Comparison of ENCODE assay signal across 8 mouse cellular contexts in genomic region chr2:167632731-167633536, GRCm38 (mm10). TPM values are rescaled to one million over a fixed set of nuclear protein-coding genes. Genes with fewer than 3 reads are reported as not detected.
DNase-seq lines count a peak whose midpoint lies in the region; ATAC-seq and TF ChIP-seq lines count a peak whose summit lies in the region.

No protein-coding gene starts in this region.

- intact Hi-C loops in left cerebral cortex, adult 2 months (cut with DNase I): no loop called here

- no peaks in the 10 kb centered on the region for H3K27me3 ChIP-seq in embryonic facial prominence, embryonic 14.5 days (replicated peaks; ENCODE audit: control insufficient read depth, insufficient read depth, low read length)
- H3K27me3 ChIP-seq in intestine, embryonic 14.5 days (replicated peaks; ENCODE audit: control insufficient read depth, insufficient read depth, low read length): no peaks in the 10 kb centered on the region
- no peaks in the 10 kb centered on the region for H3K27me3 ChIP-seq in neural tube, embryonic 12.5 days (replicated peaks)

- no peaks in the 10 kb centered on the region for H3K36me3 ChIP-seq in embryonic facial prominence, embryonic 14.5 days (ENCODE audit: control insufficient read depth, insufficient read depth, low read length)
- peaks cover 12% of the 10 kb centered on the region for H3K36me3 ChIP-seq in intestine, embryonic 14.5 days (ENCODE audit: control insufficient read depth, insufficient read depth, low read length)
- no peaks in the 10 kb centered on the region for H3K36me3 ChIP-seq in neural tube, embryonic 12.5 days

- H3K4me3 ChIP-seq in left cerebral cortex, adult 2 months: no peak overlapping the region
- peak overlapping the region; percentile 89; the same call in 1 of the 2 replicates for H3K4me3 ChIP-seq in embryonic facial prominence, embryonic 14.5 days (ENCODE audit: low read depth, low read length)
- H3K4me3 ChIP-seq in intestine, embryonic 14.5 days (ENCODE audit: low read depth, low read length): peak overlapping the region; percentile 83
- H3K4me3 ChIP-seq in neural tube, embryonic 12.5 days: no peak overlapping the region

- peaks cover 24% of the 10 kb centered on the region for H3K4me1 ChIP-seq in embryonic facial prominence, embryonic 14.5 days (ENCODE audit: control insufficient read depth, insufficient read depth, low read length)
- H3K4me1 ChIP-seq in intestine, embryonic 14.5 days (replicated peaks; ENCODE audit: control insufficient read depth, insufficient read depth, low read length): peaks cover 32% of the 10 kb centered on the region
- H3K4me1 ChIP-seq in neural tube, embryonic 12.5 days: peaks cover 46% of the 10 kb centered on the region

- H3K9ac ChIP-seq in embryonic facial prominence, embryonic 14.5 days (ENCODE audit: low read depth, low read length): 0 out of 2 replicates have a peak overlapping the region, but pooled peaks have one; percentile 93
- peak overlapping the region; percentile 87; the same call in 1 of the 2 replicates for H3K9ac ChIP-seq in intestine, embryonic 14.5 days (ENCODE audit: low read length)
- peak overlapping the region; percentile 90; the same call in 1 of the 2 replicates for H3K9ac ChIP-seq in neural tube, embryonic 12.5 days

- no peak for ATAC-seq in embryonic facial prominence, embryonic 14.5 days (ENCODE audit: low read depth)
- ATAC-seq in intestine, embryonic 14.5 days (replicated peaks; ENCODE audit: low FRiP score, low TSS enrichment, low read depth): no peak
- no peak for ATAC-seq in neural tube, embryonic 12.5 days (ENCODE audit: low FRiP score, low read depth)

- H3K4me2 ChIP-seq in embryonic facial prominence, embryonic 14.5 days (ENCODE audit: low read depth, low read length): peak overlapping the region; percentile 85
- H3K4me2 ChIP-seq in intestine, embryonic 14.5 days (ENCODE audit: low read length): peak overlapping the region; percentile 72
- H3K4me2 ChIP-seq in neural tube, embryonic 12.5 days (replicated peaks): peak overlapping the region; percentile 93

- no peak for TF ChIP-seq CTCF in left cerebral cortex, adult 2 months (IDR thresholded peaks at IDR 0.05)

- 78% methylated on average over 12 of the region's 12 CpGs for WGBS in embryonic facial prominence, embryonic 14.5 days
- 76% methylated on average over 12 of the region's 12 CpGs for WGBS in intestine, embryonic 14.5 days
- WGBS in neural tube, embryonic 12.5 days: 85% methylated on average over 12 of the region's 12 CpGs

- peak overlapping the region; percentile 95 for H3K27ac ChIP-seq in left cerebral cortex, adult 2 months
- H3K27ac ChIP-seq in embryonic facial prominence, embryonic 14.5 days (replicated peaks; ENCODE audit: low read depth, low read length): peak overlapping the region; percentile 90
- H3K27ac ChIP-seq in intestine, embryonic 14.5 days (ENCODE audit: low read depth): peak overlapping the region; percentile 82
- H3K27ac ChIP-seq in neural tube, embryonic 12.5 days: 0 out of 2 replicates have a peak overlapping the region, but pooled peaks have one; percentile 26

- no peaks in the 10 kb centered on the region for H3K9me3 ChIP-seq in embryonic facial prominence, embryonic 14.5 days (ENCODE audit: control insufficient read depth, low read length)
- H3K9me3 ChIP-seq in intestine, embryonic 14.5 days (ENCODE audit: control insufficient read depth, low read length): no peaks in the 10 kb centered on the region
- no peaks in the 10 kb centered on the region for H3K9me3 ChIP-seq in neural tube, embryonic 12.5 days

- DNase-seq in left cerebral cortex, adult 2 months (ENCODE audit: extremely low spot score in 1 of 2, low spot score in 2 of 2): no peak
- DNase-seq in left cerebral cortex, adult 8-10 months (ENCODE audit: low spot score in 2 of 2): no peak
- DNase-seq in embryonic facial prominence, embryonic 14.5 days (ENCODE audit: low spot score): no peak
- DNase-seq in intestine, embryonic 14.5 days (ENCODE audit: low spot score): no peak
- no peak for DNase-seq in urinary bladder, postnatal 14 days (ENCODE audit: low spot score)
- no peak for DNase-seq in spleen, adult 12 weeks (ENCODE audit: low spot score)
- DNase-seq in urinary bladder, adult 2 months (ENCODE audit: low spot score): no peak

RNA-seq across cellular contexts. Expression of gene Ube2v1, which starts 1.0 kb away (rescaled TPM):
- total RNA-seq in left cerebral cortex, adult 2 months (2021): 100 to 1,000 TPM; 244 to 274 TPM
- total RNA-seq in left cerebral cortex, adult 8-10 months (2022): 100 to 1,000 TPM; 257 to 274 (median 265) TPM
- 249 and 275 TPM in 2 replicates for polyA plus RNA-seq in embryonic facial prominence, embryonic 14.5 days (2014; fragmentation: Nextera tagmentation; extraction: Ambion mirVana)
- polyA plus RNA-seq in intestine, embryonic 14.5 days (2014; fragmentation: Nextera tagmentation; extraction: Ambion mirVana): 254 and 279 TPM in 2 replicates
- polyA plus RNA-seq in neural tube, embryonic 12.5 days (2016; fragmentation: Nextera tagmentation; extraction: Ambion mirVana): 315 and 326 TPM in 2 replicates
- polyA plus RNA-seq in urinary bladder, adult 2 months (2012; rRNA removed): 111 and 152 TPM in 2 replicates

RNA-seq across cellular contexts. Expression of gene Gm20431, which starts 28.4 kb away (rescaled TPM):
- total RNA-seq in left cerebral cortex, adult 2 months (2021): 10 to 100 TPM; 29.1 to 38.0 TPM
- 10 to 100 TPM; 26.0 to 42.5 (median 32.6) TPM for total RNA-seq in left cerebral cortex, adult 8-10 months (2022)
- 9.1 and 11.6 TPM in 2 replicates for polyA plus RNA-seq in embryonic facial prominence, embryonic 14.5 days (2014; fragmentation: Nextera tagmentation; extraction: Ambion mirVana)
- polyA plus RNA-seq in intestine, embryonic 14.5 days (2014; fragmentation: Nextera tagmentation; extraction: Ambion mirVana): 6.1 and 7.7 TPM in 2 replicates
- polyA plus RNA-seq in neural tube, embryonic 12.5 days (2016; fragmentation: Nextera tagmentation; extraction: Ambion mirVana): 11.7 and 12.8 TPM in 2 replicates
- polyA plus RNA-seq in urinary bladder, adult 2 months (2012; rRNA removed): not detected in 2 replicates

RNA-seq across cellular contexts. Expression of gene Cebpb, which starts 55.8 kb away (rescaled TPM):
- total RNA-seq in left cerebral cortex, adult 2 months (2021): 10 to 100 TPM; 15.1 to 19.2 TPM
- total RNA-seq in left cerebral cortex, adult 8-10 months (2022): 10 to 100 TPM; 12.1 to 20.6 (median 15.1) TPM
- 18.1 and 30.3 TPM in 2 replicates for polyA plus RNA-seq in embryonic facial prominence, embryonic 14.5 days (2014; fragmentation: Nextera tagmentation; extraction: Ambion mirVana)
- 2.8 and 12.4 TPM in 2 replicates for polyA plus RNA-seq in intestine, embryonic 14.5 days (2014; fragmentation: Nextera tagmentation; extraction: Ambion mirVana)
- 3.4 and 3.6 TPM in 2 replicates for polyA plus RNA-seq in neural tube, embryonic 12.5 days (2016; fragmentation: Nextera tagmentation; extraction: Ambion mirVana)
- polyA plus RNA-seq in urinary bladder, adult 2 months (2012; rRNA removed): 57.1 and 69.7 TPM in 2 replicates

RNA-seq across cellular contexts. Expression of gene Tmem189, which starts 56.7 kb away (rescaled TPM):
- 10 to 100 TPM; 42.3 to 43.0 TPM for total RNA-seq in left cerebral cortex, adult 2 months (2021)
- 10 to 100 TPM; 39.8 to 49.3 (median 44.1) TPM for total RNA-seq in left cerebral cortex, adult 8-10 months (2022)
- 40.0 and 40.6 TPM in 2 replicates for polyA plus RNA-seq in embryonic facial prominence, embryonic 14.5 days (2014; fragmentation: Nextera tagmentation; extraction: Ambion mirVana)
- polyA plus RNA-seq in intestine, embryonic 14.5 days (2014; fragmentation: Nextera tagmentation; extraction: Ambion mirVana): 35.1 and 42.0 TPM in 2 replicates
- polyA plus RNA-seq in neural tube, embryonic 12.5 days (2016; fragmentation: Nextera tagmentation; extraction: Ambion mirVana): 42.0 and 45.2 TPM in 2 replicates
- 46.0 and 48.4 TPM in 2 replicates for polyA plus RNA-seq in urinary bladder, adult 2 months (2012; rRNA removed)

Comparison
In these comparisons a context has a peak if more than half of its experiments do, and no peak if none do; other contexts are left out.
1. H3K27ac ChIP-seq: peak in every context shown above with its lines; median percentile 95 in left cerebral cortex, adult 2 months; 90 in embryonic facial prominence, embryonic 14.5 days; 82 in intestine, embryonic 14.5 days; 26 in neural tube, embryonic 12.5 days.
2. H3K4me3 ChIP-seq: peak in embryonic facial prominence, embryonic 14.5 days (single experiment) and intestine, embryonic 14.5 days (single experiment); none in left cerebral cortex, adult 2 months (single experiment) and neural tube, embryonic 12.5 days (single experiment).
3. Peak in every context shown above with its lines, with median percentiles within 50 percentile points of each other: H3K4me2 ChIP-seq and H3K9ac ChIP-seq.